In the genomic region with DNA sequence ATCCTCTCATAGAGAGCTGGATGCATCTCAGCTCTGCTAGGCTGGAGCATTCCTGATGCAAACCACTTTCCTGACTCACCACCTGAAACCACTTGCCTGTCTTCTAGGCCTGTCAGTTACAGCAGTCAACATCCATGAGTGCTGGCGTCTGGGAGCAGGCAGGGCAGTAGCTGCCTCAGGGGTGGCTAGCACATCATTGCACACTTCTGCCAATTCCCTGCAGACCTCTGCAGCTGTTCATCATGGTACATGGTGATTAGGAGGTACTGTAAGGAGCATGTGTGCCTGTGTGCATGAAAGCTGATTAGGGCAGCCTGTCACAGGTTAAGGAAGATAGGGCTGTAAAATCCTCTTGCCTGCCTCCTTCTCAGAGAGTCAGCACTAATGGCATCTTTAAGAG, we compare ENCODE assay signal across 11 mouse cellular contexts.
A peak's percentile ranks its signal among the peaks of the same experiment; 100 is the strongest.
DNase-seq lines count a peak whose midpoint lies in the region; ATAC-seq and TF ChIP-seq lines count a peak whose summit lies in the region.
"Had no signal": no experiment of that assay in that cellular context is flagged by ENCODE, and none has a peak within 500 bp of the region (broad histone marks: within the 10 kb centered on the region; RNA-seq: fewer than 3 reads in every experiment).

No protein-coding gene starts in this region.

- H3K4me2 ChIP-seq in hindbrain, embryonic 11.5 days (replicated peaks; ENCODE audit: low read depth, low read length): no peak overlapping the region
- no peak overlapping the region for H3K4me2 ChIP-seq in forebrain, embryonic 15.5 days (replicated peaks)
- H3K4me2 ChIP-seq in liver, embryonic 15.5 days: peak overlapping the region; percentile 16; the same call in 1 of the 2 replicates
- H3K4me2 ChIP-seq in neural tube, embryonic 13.5 days: no peak overlapping the region

- peak; percentile 82 for ATAC-seq in hindbrain, embryonic 11.5 days (ENCODE audit: low FRiP score)
- ATAC-seq in forebrain, embryonic 15.5 days (replicated peaks): peak; percentile 35
- ATAC-seq in liver, embryonic 15.5 days (ENCODE audit: insufficient read depth): peak; percentile 95
- ATAC-seq in neural tube, embryonic 13.5 days (ENCODE audit: low read depth): peak; percentile 79

- no peaks in the 10 kb centered on the region for H3K27me3 ChIP-seq in hindbrain, embryonic 11.5 days (ENCODE audit: control insufficient read depth, insufficient read depth, low read length)
- no peaks in the 10 kb centered on the region for H3K27me3 ChIP-seq in hindbrain, embryonic 10.5 days (ENCODE audit: insufficient read depth, poor library complexity, severe bottlenecking)
- H3K27me3 ChIP-seq in forebrain, embryonic 15.5 days: no peaks in the 10 kb centered on the region
- no peaks in the 10 kb centered on the region for H3K27me3 ChIP-seq in liver, embryonic 15.5 days
- no peaks in the 10 kb centered on the region for H3K27me3 ChIP-seq in neural tube, embryonic 13.5 days
- no peaks in the 10 kb centered on the region for H3K27me3 ChIP-seq in cerebellum, adult 2 months (ENCODE audit: control insufficient read depth, insufficient read depth, low read length)

- 44% methylated on average over 1 of the region's 1 CpGs for WGBS in hindbrain, embryonic 11.5 days
- 58% methylated on average over 1 of the region's 1 CpGs for WGBS in hindbrain, embryonic 10.5 days
- 15% methylated on average over 1 of the region's 1 CpGs for WGBS in forebrain, embryonic 15.5 days
- 18% methylated on average over 1 of the region's 1 CpGs for WGBS in liver, embryonic 15.5 days (ENCODE audit: insufficient replicate concordance)
- WGBS in neural tube, embryonic 13.5 days: 22% methylated on average over 1 of the region's 1 CpGs
- 85% methylated on average over 1 of the region's 1 CpGs for WGBS in cerebellum, adult 2 months

- no peak for TF ChIP-seq CTCF in cerebellum, adult 2 months (IDR thresholded peaks at IDR 0.05; ENCODE audit: borderline replicate concordance, insufficient read depth, low read depth, low read length)

- H3K4me3 ChIP-seq in hindbrain, embryonic 11.5 days (ENCODE audit: low read depth, low read length): no peak overlapping the region
- H3K4me3 ChIP-seq in hindbrain, embryonic 10.5 days: no peak overlapping the region
- H3K4me3 ChIP-seq in forebrain, embryonic 15.5 days: no peak overlapping the region
- H3K4me3 ChIP-seq in liver, embryonic 15.5 days (replicated peaks): no peak overlapping the region
- H3K4me3 ChIP-seq in neural tube, embryonic 13.5 days: no peak overlapping the region
- no peak overlapping the region for H3K4me3 ChIP-seq in cerebellum, adult 2 months (replicated peaks; ENCODE audit: insufficient read depth, low read depth, low read length)

- no peaks in the 10 kb centered on the region for H3K4me1 ChIP-seq in hindbrain, embryonic 11.5 days (replicated peaks; ENCODE audit: control insufficient read depth, insufficient read depth, low read length)
- H3K4me1 ChIP-seq in hindbrain, embryonic 10.5 days (replicated peaks): peaks cover 21% of the 10 kb centered on the region
- H3K4me1 ChIP-seq in forebrain, embryonic 15.5 days: peaks cover 37% of the 10 kb centered on the region
- peaks cover 35% of the 10 kb centered on the region for H3K4me1 ChIP-seq in liver, embryonic 15.5 days (replicated peaks)
- H3K4me1 ChIP-seq in neural tube, embryonic 13.5 days (replicated peaks): peaks cover 38% of the 10 kb centered on the region
- H3K4me1 ChIP-seq in cerebellum, adult 2 months (ENCODE audit: control insufficient read depth, insufficient read depth, low read length): peaks cover 3% of the 10 kb centered on the region

- TF ChIP-seq POLR2A in cerebellum, adult 2 months (IDR thresholded peaks at IDR 0.05; ENCODE audit: borderline replicate concordance, insufficient read depth, low read length): no peak

- peak; percentile 32 for DNase-seq in hindbrain, embryonic 11.5 days (ENCODE audit: low spot score)
- DNase-seq in hindbrain, embryonic 10.5 days (ENCODE audit: low spot score): no peak
- no peak for DNase-seq in cerebellum, adult 11-12 months
- no peak for DNase-seq in cerebellum, adult 2 months
- no peak for DNase-seq in testis, postnatal 10 days (ENCODE audit: low spot score)
- DNase-seq: B cell, adult 2 months; layer of hippocampus, postnatal 36 days; lung, postnatal 14 days had no signal

- H3K36me3 ChIP-seq in hindbrain, embryonic 11.5 days (ENCODE audit: control insufficient read depth, insufficient read depth, low read length): no peaks in the 10 kb centered on the region
- peaks cover 12% of the 10 kb centered on the region; the same call in 1 of the 2 replicates for H3K36me3 ChIP-seq in hindbrain, embryonic 10.5 days
- H3K36me3 ChIP-seq in forebrain, embryonic 15.5 days: no peaks in the 10 kb centered on the region
- H3K36me3 ChIP-seq in liver, embryonic 15.5 days (replicated peaks): no peaks in the 10 kb centered on the region; the same call in 1 of the 2 replicates
- H3K36me3 ChIP-seq in neural tube, embryonic 13.5 days: no peaks in the 10 kb centered on the region

- no peaks in the 10 kb centered on the region for H3K9me3 ChIP-seq in hindbrain, embryonic 11.5 days (ENCODE audit: control insufficient read depth, low read length)
- no peaks in the 10 kb centered on the region for H3K9me3 ChIP-seq in hindbrain, embryonic 10.5 days
- H3K9me3 ChIP-seq in forebrain, embryonic 15.5 days: no peaks in the 10 kb centered on the region
- no peaks in the 10 kb centered on the region for H3K9me3 ChIP-seq in liver, embryonic 15.5 days (replicated peaks)
- H3K9me3 ChIP-seq in neural tube, embryonic 13.5 days: no peaks in the 10 kb centered on the region

- H3K27ac ChIP-seq in hindbrain, embryonic 11.5 days (ENCODE audit: low read depth, low read length): no peak overlapping the region
- no peak overlapping the region for H3K27ac ChIP-seq in hindbrain, embryonic 10.5 days
- H3K27ac ChIP-seq in forebrain, embryonic 15.5 days (replicated peaks): 0 out of 2 replicates have a peak overlapping the region, but pooled peaks have one; percentile 14
- H3K27ac ChIP-seq in liver, embryonic 15.5 days (replicated peaks): peak overlapping the region; percentile 61
- H3K27ac ChIP-seq in neural tube, embryonic 13.5 days (replicated peaks): peak overlapping the region; percentile 72
- H3K27ac ChIP-seq in cerebellum, adult 2 months (ENCODE audit: insufficient read depth, low read length): no peak overlapping the region

- H3K9ac ChIP-seq in hindbrain, embryonic 11.5 days (ENCODE audit: low read depth, low read length): no peak overlapping the region
- H3K9ac ChIP-seq in forebrain, embryonic 15.5 days (replicated peaks): no peak overlapping the region
- no peak overlapping the region for H3K9ac ChIP-seq in liver, embryonic 15.5 days
- no peak overlapping the region for H3K9ac ChIP-seq in neural tube, embryonic 13.5 days

Comparison
In these comparisons a context has a peak if more than half of its experiments do, and no peak if none do; other contexts are left out.
1. ATAC-seq: peak in every context shown above with its lines; median percentile 95 in liver, embryonic 15.5 days; 82 in hindbrain, embryonic 11.5 days; 79 in neural tube, embryonic 13.5 days; 35 in forebrain, embryonic 15.5 days.
2. H3K27ac ChIP-seq: peak in forebrain, embryonic 15.5 days (single experiment), liver, embryonic 15.5 days (single experiment) and neural tube, embryonic 13.5 days (single experiment); none in hindbrain, embryonic 11.5 days (single experiment), hindbrain, embryonic 10.5 days (single experiment) and cerebellum, adult 2 months (single experiment).